ENCODE assay signal across 8 mouse cellular contexts in the genomic region with DNA sequence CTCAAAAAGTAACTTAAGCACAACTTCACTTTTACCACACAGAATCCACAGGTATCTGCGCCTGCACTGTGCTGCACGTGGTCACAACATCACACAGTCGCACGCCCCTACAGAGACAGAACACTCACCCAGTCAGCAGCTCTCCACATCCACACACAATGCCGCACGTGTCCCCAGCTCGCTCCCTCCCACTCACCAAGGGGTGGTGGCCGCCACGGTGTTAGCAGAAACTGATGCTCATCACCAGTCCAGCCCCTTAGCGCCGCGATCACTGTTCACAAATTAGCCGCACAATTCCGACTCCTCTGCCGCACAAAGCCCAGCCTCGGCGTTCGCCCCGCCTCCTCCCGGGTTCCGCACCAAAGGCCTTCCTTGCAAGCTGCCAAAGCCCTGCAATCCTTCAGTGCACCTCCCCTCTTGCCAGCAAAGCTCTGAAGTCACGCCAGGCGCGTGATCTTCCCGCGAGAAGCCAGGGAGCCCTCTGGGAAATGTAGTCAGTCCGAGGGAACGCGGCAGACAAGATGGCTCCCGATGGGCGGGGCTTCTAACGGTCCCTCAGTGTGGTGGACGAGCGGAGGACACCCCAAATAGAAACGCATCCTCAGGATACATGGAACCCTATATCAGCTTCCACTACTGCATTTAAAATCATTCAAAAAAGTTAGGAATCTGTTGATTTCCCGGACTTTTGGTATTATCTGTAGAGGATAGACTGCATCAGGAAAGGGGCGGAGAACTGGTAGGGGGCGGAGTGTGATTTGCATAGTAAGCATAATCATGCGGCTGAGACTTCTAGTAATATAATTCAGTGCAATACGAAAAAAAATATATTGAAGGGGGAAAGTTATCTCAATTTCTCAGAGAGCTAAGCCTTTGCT. TPM values are rescaled to one million over a fixed set of nuclear protein-coding genes. Genes with fewer than 3 reads are reported as not detected.
A peak's percentile ranks its signal among the peaks of the same experiment; 100 is the strongest.
DNase-seq lines count a peak whose midpoint lies in the region; ATAC-seq and TF ChIP-seq lines count a peak whose summit lies in the region.

TSS of gene Gm26920 (minus strand) at position 319 of the 878 bp plus-strand sequence.
TSS of gene Zfp566 (minus strand) at position 436 of the 878 bp plus-strand sequence.

- H3K36me3 ChIP-seq in hindbrain, embryonic 10.5 days: peaks cover 21% of the 10 kb centered on the region
- no peaks in the 10 kb centered on the region; the same call in 1 of the 2 replicates for H3K36me3 ChIP-seq in lung, postnatal 0 days (ENCODE audit: insufficient read depth, low read length)

- peak; percentile 95 for DNase-seq in MN1 (ENCODE audit: low spot score)
- peak; percentile 97 for DNase-seq in cerebellum, adult 9-10 months
- peak; percentile 98 for DNase-seq in hindbrain, embryonic 10.5 days (ENCODE audit: low spot score)
- peak; percentile 97 for DNase-seq in layer of hippocampus, adult 9-11 months
- peak; percentile 99 for DNase-seq in lung, postnatal 0 days (ENCODE audit: low spot score)
- peak; percentile 91 for DNase-seq in ovary, postnatal 14 days (ENCODE audit: low spot score)
- DNase-seq in thymus, postnatal 14 days: peak; percentile 95

- peaks cover 5% of the 10 kb centered on the region; the same call in 1 of the 2 replicates for H3K9me3 ChIP-seq in hindbrain, embryonic 10.5 days
- H3K9me3 ChIP-seq in lung, postnatal 0 days (ENCODE audit: low read length): no peaks in the 10 kb centered on the region

- peak within 1 kb of the TSS; percentile 81 for H3K4me2 ChIP-seq in lung, postnatal 0 days (replicated peaks; ENCODE audit: low read depth, low read length)

- WGBS in hindbrain, embryonic 10.5 days: under 1% methylated on average over 40 of the region's 40 CpGs
- under 1% methylated on average over 40 of the region's 40 CpGs for WGBS in lung, postnatal 0 days

- H3K27me3 ChIP-seq in hindbrain, embryonic 10.5 days (ENCODE audit: insufficient read depth, poor library complexity, severe bottlenecking): no peaks in the 10 kb centered on the region
- no peaks in the 10 kb centered on the region for H3K27me3 ChIP-seq in lung, postnatal 0 days (replicated peaks; ENCODE audit: insufficient read depth, low read length)

- H3K9ac ChIP-seq in lung, postnatal 0 days (replicated peaks; ENCODE audit: low read depth): peak within 1 kb of the TSS; percentile 46

- H3K27ac ChIP-seq in hindbrain, embryonic 10.5 days: peak within 1 kb of the TSS; percentile 89
- H3K27ac ChIP-seq in lung, postnatal 0 days (ENCODE audit: low read length): peak within 1 kb of the TSS; percentile 54

- TF ChIP-seq EP300 in lung, postnatal 0 days (IDR thresholded peaks at IDR 0.05): peak; percentile 81; the same call in 1 of the 2 replicates

- peak within 1 kb of the TSS; percentile 66 for H3K4me3 ChIP-seq in hindbrain, embryonic 10.5 days
- peak within 1 kb of the TSS; percentile 54 for H3K4me3 ChIP-seq in lung, postnatal 0 days (ENCODE audit: low read depth, low read length)

- TF ChIP-seq CTCF in lung, postnatal 0 days (IDR thresholded peaks at IDR 0.05): peak; percentile 9; the same call in 1 of the 2 replicates

- H3K4me1 ChIP-seq in hindbrain, embryonic 10.5 days (replicated peaks): peaks cover 34% of the 10 kb centered on the region
- 0 out of 2 replicates have a peak, but pooled peaks cover 3% of the 10 kb centered on the region for H3K4me1 ChIP-seq in lung, postnatal 0 days (ENCODE audit: insufficient read depth, low read depth, low read length)

- peak; percentile 85 for ATAC-seq in frontal cortex, adult (ENCODE audit: low TSS enrichment)
- ATAC-seq in lung, postnatal 0 days: peak; percentile 93

RNA-seq across cellular contexts. Expression of gene Gm26920, which starts in this region (rescaled TPM):
- 1.6 and 1.9 TPM in 2 replicates for polyA plus RNA-seq in hindbrain, embryonic 10.5 days (2016; fragmentation: Nextera tagmentation; extraction: Ambion mirVana)
- polyA plus RNA-seq in lung, postnatal 0 days (2015; fragmentation: Nextera tagmentation; extraction: Ambion mirVana): 0.07 TPM in 1 of 2 replicates, not detected in the other

RNA-seq across cellular contexts. Expression of gene Zfp566, which starts in this region (rescaled TPM):
- 14.5 and 14.9 TPM in 2 replicates for polyA plus RNA-seq in hindbrain, embryonic 10.5 days (2016; fragmentation: Nextera tagmentation; extraction: Ambion mirVana)
- polyA plus RNA-seq in lung, postnatal 0 days (2015; fragmentation: Nextera tagmentation; extraction: Ambion mirVana): 4.8 and 5.2 TPM in 2 replicates

Comparison
In these comparisons a context has a peak if more than half of its experiments do, and no peak if none do; other contexts are left out.
1. Peak in every context shown above with its lines: DNase-seq, ATAC-seq, H3K4me3 ChIP-seq and H3K27ac ChIP-seq.